Mouse (Mus musculus) embryo, embryonic 9.5 days (tissue): ENCODE results near the gene Suz12.
"Not testable (repeated sequence)": the region's sequence is repeated elsewhere in the genome, so short reads cannot be mapped to it uniquely, and the experiment has no call there.

Experiments
- DNase-seq: peaks from one replicate; pipeline ENCODE4 v3.0.0-alpha.2; 2017; ENCODE audit errors: extremely low spot score

Suz12 gene

GRCm38 (mm10) chr11:79992035-79992591, 793 bp upstream of the Suz12 start:
- no peak for DNase-seq

DNA sequence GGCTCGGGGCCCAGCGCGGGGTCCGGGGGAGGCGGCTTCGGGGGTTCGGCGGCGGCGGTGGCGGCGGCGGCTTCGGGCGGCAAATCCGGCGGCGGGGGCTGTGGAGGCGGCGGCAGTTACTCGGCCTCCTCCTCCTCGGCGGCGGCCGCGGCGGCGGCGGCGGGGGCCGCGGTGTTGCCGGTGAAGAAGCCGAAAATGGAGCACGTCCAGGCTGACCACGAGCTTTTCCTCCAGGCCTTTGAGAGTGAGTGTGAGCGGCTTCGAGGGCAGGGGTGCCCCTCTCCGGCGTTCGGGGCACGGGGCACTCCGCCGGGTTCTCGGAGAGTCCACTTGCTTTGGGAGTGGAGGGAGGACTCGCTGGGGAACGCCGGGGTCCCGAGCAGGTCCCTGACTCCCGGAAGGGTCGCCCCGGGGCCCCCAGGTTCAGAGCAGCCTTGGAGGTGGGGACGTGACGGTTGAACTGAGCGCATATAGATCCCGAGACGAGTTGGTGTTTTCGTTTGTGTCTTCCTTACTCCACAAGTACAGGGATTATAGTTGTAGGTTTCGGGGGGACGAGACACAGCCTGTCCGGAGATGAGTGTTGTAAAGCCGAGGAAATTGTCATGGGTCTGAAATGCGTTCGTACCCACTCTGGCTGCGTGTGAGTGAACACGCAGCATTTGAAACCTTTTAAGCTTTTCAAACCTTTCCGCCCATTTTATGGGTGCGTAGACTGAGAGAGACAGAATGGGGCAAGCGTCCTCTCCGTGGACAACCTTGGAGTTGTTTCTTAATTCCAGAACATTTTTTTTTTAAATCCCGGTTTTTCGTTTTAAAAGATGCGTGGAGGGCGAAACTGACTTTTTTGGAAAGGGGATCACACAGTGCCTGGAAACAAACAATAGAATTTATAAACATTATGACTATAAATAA, 707 bp downstream of the Suz12 start:
- DNase-seq: no peak

DNA sequence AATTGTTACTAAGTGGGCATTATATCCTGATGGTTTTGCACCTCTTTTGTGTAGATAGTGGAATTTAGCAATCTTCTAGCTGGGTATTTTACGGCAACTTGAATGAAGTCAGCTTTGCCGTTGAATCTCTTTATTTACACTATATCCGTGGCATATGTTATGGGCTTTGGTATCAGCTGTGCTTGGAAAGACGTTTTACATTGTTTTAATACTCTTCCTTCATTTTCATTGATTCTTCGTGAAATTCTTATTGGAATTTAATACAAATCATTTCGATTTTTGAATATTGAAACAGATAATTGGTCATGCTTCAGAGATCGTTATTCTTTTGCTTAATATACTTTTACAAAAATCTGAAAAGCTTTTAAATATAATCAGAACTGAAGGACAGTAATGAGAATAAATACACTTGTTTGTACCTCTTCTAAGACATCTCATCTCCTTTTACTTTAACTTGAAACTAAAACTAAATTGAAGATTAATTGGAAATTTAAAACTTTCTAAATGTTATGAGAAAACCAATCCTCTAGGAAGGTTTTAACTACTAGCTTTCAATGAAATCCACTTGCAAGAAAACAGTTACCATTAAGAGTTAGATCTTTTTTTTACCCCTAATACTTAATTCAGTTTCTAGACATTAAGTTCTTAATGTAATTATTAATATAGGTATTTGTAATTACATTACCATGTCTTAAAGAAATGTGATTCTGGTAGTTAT, 1.5 kb downstream of the Suz12 start:
- DNase-seq: no peak

GRCm38 (mm10) chr11:80016533-80016932, 23.6 kb downstream of the Suz12 start:
- DNase-seq: not testable (repeated sequence)

- DNase-seq: no peak
Measured at GRCm38 (mm10) chr11:80019792-80020191, 26.9 kb downstream of the Suz12 start.

GRCm38 (mm10) chr11:80021306-80021705, 28.4 kb downstream of the Suz12 start:
- DNase-seq: no peak

- no peak for DNase-seq
Measured at GRCm38 (mm10) chr11:80037495-80037894, 44.6 kb downstream of the Suz12 start.

GRCm38 (mm10) chr11:80042615-80043418, 49.9 kb downstream of the Suz12 start:
- DNase-seq: peak; percentile 25

DNA sequence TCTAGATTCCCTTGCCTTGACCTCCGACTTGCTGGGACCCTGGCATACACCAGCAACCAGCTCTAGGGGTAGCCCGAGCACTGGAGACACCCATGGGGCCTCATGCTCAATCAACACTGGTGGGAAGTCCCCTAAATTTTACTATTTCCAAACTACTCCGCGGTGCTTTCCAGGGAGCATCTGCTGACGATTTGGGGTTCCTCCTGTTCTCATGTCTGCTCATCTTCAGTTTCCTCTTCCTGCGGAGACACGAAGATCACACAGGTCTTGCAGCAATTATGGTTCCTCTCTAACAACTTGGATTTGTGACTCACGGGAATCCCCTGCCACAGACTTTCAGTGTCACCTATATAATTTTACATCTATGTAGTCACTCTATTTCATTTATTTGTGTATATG, 50.5 kb downstream of the Suz12 start:
- DNase-seq: no peak

DNA sequence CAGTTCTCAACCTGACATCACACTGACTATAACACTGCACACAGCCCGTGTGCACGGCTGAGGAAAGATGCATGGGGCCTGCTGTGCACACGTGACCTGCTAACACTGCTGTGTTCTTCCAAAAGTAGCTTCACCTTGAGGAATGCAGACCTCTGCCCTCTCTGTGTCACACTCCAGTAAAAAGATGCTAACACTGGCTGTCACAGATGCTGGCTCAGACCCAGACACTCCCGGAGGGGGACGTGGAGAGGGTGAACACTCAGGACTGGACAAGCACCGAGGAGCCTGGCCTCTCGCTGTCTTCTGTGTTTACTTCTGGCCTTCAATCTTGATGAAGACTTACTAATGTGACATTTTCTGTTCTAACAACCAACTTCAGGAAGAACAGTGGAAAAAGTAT, 54.0 kb downstream of the Suz12 start:
- no peak for DNase-seq

DNA sequence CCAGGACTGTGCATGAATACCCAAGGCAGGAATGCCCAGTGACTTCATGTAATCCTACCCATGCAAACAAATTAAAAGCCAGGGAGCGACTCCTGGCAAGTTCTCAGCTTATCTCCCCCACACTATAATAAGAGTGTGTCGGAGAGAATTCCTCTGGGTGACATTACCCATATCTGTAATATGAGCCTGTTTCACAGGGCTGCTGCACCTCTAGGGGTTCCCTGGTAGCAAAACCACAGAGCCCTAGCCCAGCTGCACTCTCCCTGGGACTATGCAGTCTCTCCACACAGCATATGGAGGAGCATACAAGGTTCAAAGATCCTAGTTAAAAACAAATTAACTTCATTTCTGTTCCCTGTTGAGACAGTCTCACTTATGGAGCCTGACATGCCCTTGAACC, 57.2 kb downstream of the Suz12 start:
- DNase-seq: no peak

DNA sequence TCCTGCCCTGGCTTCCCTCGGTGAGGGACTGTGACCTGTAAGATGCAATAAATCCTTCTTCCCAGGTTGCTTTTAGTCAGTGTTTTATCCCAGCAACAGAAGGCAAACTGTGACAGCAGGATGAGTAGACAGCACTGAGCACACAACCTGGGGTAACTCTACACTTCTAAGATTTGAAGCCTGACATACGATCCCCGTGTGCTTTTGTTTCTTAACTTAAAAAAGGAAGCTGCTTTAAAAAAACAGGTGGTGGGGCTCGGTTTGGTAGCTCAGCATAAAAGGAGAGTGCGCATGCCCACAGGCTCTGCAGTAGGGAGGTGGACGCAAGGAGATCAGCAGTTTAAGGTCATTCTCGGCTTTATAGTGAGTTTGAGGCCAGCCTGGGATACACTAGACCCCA, 59.5 kb downstream of the Suz12 start:
- no peak for DNase-seq

- no peak for DNase-seq
Measured at GRCm38 (mm10) chr11:80053171-80053570, 60.3 kb downstream of the Suz12 start.

GRCm38 (mm10) chr11:80054659-80055058, 61.8 kb downstream of the Suz12 start:
- no peak for DNase-seq

DNA sequence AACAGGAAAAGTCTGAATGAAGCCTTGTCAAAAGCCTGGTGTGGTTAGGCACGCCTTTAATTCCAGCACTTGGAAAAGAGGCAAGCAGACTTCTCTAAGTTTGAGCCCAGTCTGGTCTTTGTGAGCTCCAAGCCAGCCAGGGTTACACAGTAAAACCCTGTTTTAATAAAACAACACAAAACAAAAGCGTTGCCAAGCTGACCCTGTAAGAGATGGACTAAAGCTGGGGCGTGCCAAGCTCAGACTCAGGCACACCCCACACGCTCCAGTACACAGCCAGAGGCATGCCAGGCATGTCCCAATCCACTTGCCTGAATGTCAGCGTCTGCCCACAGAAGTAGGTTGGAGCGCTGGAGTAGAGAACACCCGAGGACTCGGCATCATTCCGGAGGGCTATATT, 63.2 kb downstream of the Suz12 start:
- no peak for DNase-seq

- no peak for DNase-seq
Measured at GRCm38 (mm10) chr11:80062159-80062558, 69.3 kb downstream of the Suz12 start.

DNA sequence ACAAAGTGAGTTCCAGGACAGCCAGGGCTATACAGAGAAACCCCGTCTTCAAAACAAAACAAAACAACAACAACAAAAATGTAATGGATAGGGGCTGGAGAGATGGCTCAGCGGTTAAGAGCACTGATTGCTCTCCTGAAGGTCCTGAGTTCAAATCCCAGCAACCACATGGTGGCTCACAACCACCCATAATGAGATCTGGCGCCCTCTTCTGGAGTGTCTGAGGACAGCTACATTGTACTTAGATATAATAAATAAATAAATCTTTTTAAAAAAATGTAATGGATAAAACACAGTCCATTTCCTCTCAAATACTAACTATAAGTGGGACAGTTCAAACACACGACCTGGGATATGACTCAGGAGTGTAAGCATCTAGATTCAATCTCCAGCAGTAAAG, 73.5 kb downstream of the Suz12 start:
- DNase-seq: not testable (repeated sequence)

- no peak for DNase-seq
Measured at GRCm38 (mm10) chr11:80067558-80067957, 74.7 kb downstream of the Suz12 start.

DNA sequence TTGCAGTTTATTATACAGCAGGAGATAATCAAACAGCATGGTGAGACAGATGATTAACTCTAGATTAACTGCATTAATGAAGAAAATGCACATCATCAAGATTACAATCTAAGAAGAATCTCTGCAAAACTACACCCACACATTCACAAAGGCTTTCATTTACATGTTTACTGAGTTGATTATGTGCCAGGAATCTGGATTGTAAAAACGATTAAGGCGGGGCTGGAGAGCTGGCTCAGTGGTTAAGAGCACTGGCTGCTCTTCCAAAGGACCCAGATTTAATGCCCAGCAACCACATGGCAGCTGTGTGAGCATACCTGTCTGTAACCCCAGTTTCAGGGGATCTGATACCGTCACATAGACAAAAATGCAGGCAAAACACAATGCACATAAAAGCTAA, 76.9 kb downstream of the Suz12 start:
- no peak for DNase-seq

GRCm38 (mm10) chr11:80071039-80071438, 78.1 kb downstream of the Suz12 start:
- no peak for DNase-seq

DNA sequence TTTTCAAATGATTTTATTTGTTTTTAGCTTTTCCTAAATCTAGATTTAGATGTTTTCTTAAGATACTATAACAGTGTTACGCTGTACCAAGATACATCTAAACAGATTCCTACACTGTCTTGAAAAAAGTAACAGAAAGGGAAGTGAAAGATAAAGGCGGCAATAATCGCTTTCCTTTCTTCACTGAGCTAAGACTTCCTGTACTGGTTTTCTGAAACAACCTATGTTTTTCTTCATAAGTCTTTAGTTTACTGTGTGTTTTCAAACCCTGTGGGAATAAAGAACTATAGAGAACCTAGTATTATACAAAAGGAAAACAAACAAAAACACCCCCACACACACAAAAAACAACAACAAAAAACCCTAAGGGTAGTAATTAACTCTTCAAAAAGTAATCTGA, 79.5 kb downstream of the Suz12 start:
- no peak for DNase-seq
